Mouse (Mus musculus) hindbrain, embryonic 14.5 days (tissue): Measurements from ENCODE around the gene Ntm. TPM values are rescaled to one million over a fixed set of nuclear protein-coding genes. Genes with fewer than 3 reads are reported as not detected.

Experiments used
- ATAC-seq: fragments of 200-750 bp; cut with Nextera tagmentation; 2 replicates; pipeline ENCODE4 v1.8.0; 2017; ENCODE audit warnings: moderate number of reproducible peaks, mild to moderate bottlenecking, moderate TSS enrichment, moderate library complexity; ENCODE audit not compliant: low FRiP score
- DNase-seq: peaks from one replicate; pipeline ENCODE4 v3.0.0-alpha.2; 2015; ENCODE audit warnings: low spot score
- H3K27ac ChIP-seq: fragments of 300-500 bp; sonication (generic); 2 replicates; pipeline ENCODE4 v1.5.1; 2014; ENCODE audit warnings: mild to moderate bottlenecking, moderate library complexity
- H3K27me3 ChIP-seq: fragments of 300-500 bp; sonication (generic); 2 replicates; pipeline ENCODE4 v1.6.1; 2014; ENCODE audit warnings: mild to moderate bottlenecking, low read length, mixed read lengths; ENCODE audit not compliant: control insufficient read depth, insufficient read depth
- H3K36me3 ChIP-seq: fragments of 300-500 bp; sonication (generic); replicated peaks from 2 replicates; pipeline ENCODE4 v1.6.1; 2014; ENCODE audit not compliant: control insufficient read depth, insufficient read depth
- H3K4me1 ChIP-seq: fragments of 300-500 bp; sonication (generic); replicated peaks from 2 replicates; pipeline ENCODE4 v1.6.1; 2014; ENCODE audit warnings: antibody characterized with exemption, low read length, mixed read lengths; ENCODE audit not compliant: control insufficient read depth, insufficient read depth
- H3K4me2 ChIP-seq: fragments of 300-500 bp; sonication (generic); replicated peaks from 2 replicates; pipeline ENCODE4 v1.6.1; 2014; ENCODE audit warnings: mild to moderate bottlenecking, moderate library complexity
- H3K4me3 ChIP-seq: fragments of 300-500 bp; sonication (generic); replicated peaks from 2 replicates; pipeline ENCODE4 v1.5.1; 2014; ENCODE audit warnings: mild to moderate bottlenecking, low read length
- H3K9ac ChIP-seq: fragments of 300-500 bp; sonication (generic); 2 replicates; pipeline ENCODE4 v1.6.1; 2014
- H3K9me3 ChIP-seq: fragments of 300-500 bp; sonication (generic); 2 replicates; pipeline ENCODE4 v1.6.1; 2016; ENCODE audit warnings: low read length; ENCODE audit not compliant: control insufficient read depth
- WGBS: fragments of 180-500 bp; shearing (Covaris S2); extraction: QIAGEN DNeasy Blood & Tissue Kit; methylation state at CpG from one replicate; pipeline ENCODE4 v1.1.7; 2014; 5-methylcytosine and 5-hydroxymethylcytosine counted together
- polyA plus RNA-seq: library from polyadenylated mRNA; unstranded; fragments of >200 nt; fragmentation: Nextera tagmentation; extraction: Ambion mirVana; gene quantifications from 2 replicates; pipeline ENCODE4 v1.2.1, GENCODE M21; 2014

Ntm gene
- polyA plus RNA-seq, 1 experiment from 2014 or later: 196 TPM

- no peak overlapping the region for H3K4me3 ChIP-seq
- no peaks in the 10 kb centered on the region for H3K9me3 ChIP-seq
- H3K4me1 ChIP-seq: peaks cover 7% of the 10 kb centered on the region; the same call in 1 of the 2 replicates
- 92% methylated on average over 2 of the region's 2 CpGs for WGBS
- no peaks in the 10 kb centered on the region for H3K27me3 ChIP-seq
- no peak for ATAC-seq
- no peak overlapping the region for H3K9ac ChIP-seq
- no peak overlapping the region for H3K27ac ChIP-seq
- H3K4me2 ChIP-seq: no peak overlapping the region
- H3K36me3 ChIP-seq: no peaks in the 10 kb centered on the region
- no peak for DNase-seq
These were observed 556.0 kb downstream of the Ntm start for GRCm38 (mm10) chr9:29406973-29407372.

GRCm38 (mm10) chr9:29406046-29406445 lies 556.9 kb downstream of the Ntm start:
- no peak overlapping the region for H3K4me3 ChIP-seq
- H3K4me1 ChIP-seq: peaks cover 4% of the 10 kb centered on the region; the same call in 1 of the 2 replicates
- H3K36me3 ChIP-seq: no peaks in the 10 kb centered on the region
- H3K9me3 ChIP-seq: no peaks in the 10 kb centered on the region
- H3K4me2 ChIP-seq: no peak overlapping the region
- H3K27me3 ChIP-seq: no peaks in the 10 kb centered on the region
- DNase-seq (no peak), ATAC-seq (no peak)
- no peak overlapping the region for H3K27ac ChIP-seq
- 95% methylated on average over 1 of the region's 1 CpGs for WGBS
- no peak overlapping the region for H3K9ac ChIP-seq

GRCm38 (mm10) chr9:29400151-29400550 lies 562.8 kb downstream of the Ntm start:
- 85% methylated on average over 8 of the region's 8 CpGs for WGBS
- Histone ChIP-seq H3K4me3 (no peak overlapping the region), H3K9ac (no peak overlapping the region), H3K27me3 (no peaks in the 10 kb centered on the region), H3K27ac (no peak overlapping the region), H3K4me1 (no peaks in the 10 kb centered on the region), H3K36me3 (no peaks in the 10 kb centered on the region), H3K4me2 (no peak overlapping the region), H3K9me3 (no peaks in the 10 kb centered on the region)
- DNase-seq (no peak), ATAC-seq (no peak)

GRCm38 (mm10) chr9:29396101-29396500 lies 566.8 kb downstream of the Ntm start:
- H3K36me3 ChIP-seq: no peaks in the 10 kb centered on the region
- H3K9ac ChIP-seq: no peak overlapping the region
- ATAC-seq (no peak), DNase-seq (no peak)
- no peak overlapping the region for H3K27ac ChIP-seq
- H3K27me3 ChIP-seq: no peaks in the 10 kb centered on the region
- no peak overlapping the region for H3K4me2 ChIP-seq
- H3K4me3 ChIP-seq: no peak overlapping the region
- 89% methylated on average over 5 of the region's 5 CpGs for WGBS
- peaks cover 6% of the 10 kb centered on the region; the same call in 1 of the 2 replicates for H3K4me1 ChIP-seq
- H3K9me3 ChIP-seq: no peaks in the 10 kb centered on the region

GRCm38 (mm10) chr9:29393136-29393535 lies 569.8 kb downstream of the Ntm start:
- ATAC-seq: no peak
- Histone ChIP-seq H3K27ac (no peak overlapping the region), H3K4me1 (peaks cover 16% of the 10 kb centered on the region), H3K27me3 (no peaks in the 10 kb centered on the region), H3K9ac (no peak overlapping the region), H3K9me3 (no peaks in the 10 kb centered on the region), H3K4me3 (no peak overlapping the region), H3K36me3 (no peaks in the 10 kb centered on the region), H3K4me2 (no peak overlapping the region)
- WGBS: 92% methylated on average over 4 of the region's 4 CpGs
- DNase-seq: no peak

- ATAC-seq (peak; percentile 75; the same call in 1 of the 2 replicates), DNase-seq (peak; percentile 57)
- peaks cover 16% of the 10 kb centered on the region for H3K4me1 ChIP-seq
- H3K9me3 ChIP-seq: no peaks in the 10 kb centered on the region
- H3K27ac ChIP-seq: no peak overlapping the region
- H3K36me3 ChIP-seq: no peaks in the 10 kb centered on the region
- WGBS: 68% methylated on average over 11 of the region's 11 CpGs
- no peaks in the 10 kb centered on the region for H3K27me3 ChIP-seq
- H3K4me2 ChIP-seq: no peak overlapping the region
- H3K9ac ChIP-seq: no peak overlapping the region
- H3K4me3 ChIP-seq: no peak overlapping the region
These were observed 572.0 kb downstream of the Ntm start for GRCm38 (mm10) chr9:29390796-29391517.

- WGBS: 58% methylated on average over 7 of the region's 7 CpGs
- peak overlapping the region; percentile 15; the same call in 1 of the 2 replicates for H3K27ac ChIP-seq
- H3K27me3 ChIP-seq: no peaks in the 10 kb centered on the region
- ATAC-seq (no peak), DNase-seq (no peak)
- no peaks in the 10 kb centered on the region for H3K36me3 ChIP-seq
- no peak overlapping the region for H3K4me2 ChIP-seq
- H3K4me1 ChIP-seq: peaks cover 16% of the 10 kb centered on the region
- no peak overlapping the region for H3K9ac ChIP-seq
- H3K9me3 ChIP-seq: no peaks in the 10 kb centered on the region
- no peak overlapping the region for H3K4me3 ChIP-seq
These were observed 573.7 kb downstream of the Ntm start for GRCm38 (mm10) chr9:29389224-29389623.

GRCm38 (mm10) chr9:29387136-29387535 lies 575.8 kb downstream of the Ntm start:
- Histone ChIP-seq H3K27ac (no peak overlapping the region), H3K4me3 (no peak overlapping the region), H3K4me1 (peaks cover 16% of the 10 kb centered on the region), H3K36me3 (no peaks in the 10 kb centered on the region), H3K27me3 (no peaks in the 10 kb centered on the region), H3K9me3 (no peaks in the 10 kb centered on the region), H3K9ac (no peak overlapping the region), H3K4me2 (no peak overlapping the region)
- DNase-seq: no peak
- no peak for ATAC-seq
- WGBS: 72% methylated on average over 4 of the region's 4 CpGs

GRCm38 (mm10) chr9:29377172-29378002 lies 585.6 kb downstream of the Ntm start:
- ATAC-seq (no peak), DNase-seq (no peak)
- Histone ChIP-seq H3K9me3 (no peaks in the 10 kb centered on the region), H3K4me1 (no peaks in the 10 kb centered on the region), H3K9ac (no peak overlapping the region), H3K36me3 (no peaks in the 10 kb centered on the region), H3K4me3 (no peak overlapping the region), H3K27ac (no peak overlapping the region), H3K4me2 (no peak overlapping the region), H3K27me3 (no peaks in the 10 kb centered on the region)
- WGBS: 84% methylated on average over 12 of the region's 12 CpGs
